Mouse (Mus musculus): ENCODE measurements around the gene Itgb7. TPM values are rescaled to one million over a fixed set of nuclear protein-coding genes. Genes with fewer than 3 reads are reported as not detected.

The Itgb7 gene
- polyA plus RNA-seq, 1 experiment, result 2.0 TPM

GRCm38 (mm10) chr15:102240607-102241006 lies 8.9 kb upstream of the Itgb7 start:
- Histone ChIP-seq H3K36me3 (ENCODE audit: control insufficient read depth, insufficient read depth) (peaks cover 42% of the 10 kb centered on the region), H3K27me3 (ENCODE audit: control insufficient read depth, insufficient read depth, insufficient read length) (no peaks in the 10 kb centered on the region), H3ac (ENCODE audit: control insufficient read depth, insufficient read length) (no peak overlapping the region), H3K4me3 (no peak overlapping the region), H3K4me2 (ENCODE audit: low read depth) (no peak overlapping the region), H3K79me2 (ENCODE audit: control insufficient read depth, insufficient read depth) (peaks cover 45% of the 10 kb centered on the region)
- no peak for TF ChIP-seq POLR2A (IDR thresholded peaks at IDR 0.05; ENCODE audit: insufficient read length, low read depth)
- TF ChIP-seq CEBPB (IDR thresholded peaks at IDR 0.05; ENCODE audit: insufficient read depth, poor library complexity, severe bottlenecking), result no peak
- TF ChIP-seq REST (IDR thresholded peaks at IDR 0.05; ENCODE audit: insufficient read depth, insufficient read length), result no peak
- no peak for TF ChIP-seq SRF (IDR thresholded peaks at IDR 0.05; ENCODE audit: control insufficient read depth, insufficient read length, low read depth)
- TF ChIP-seq TCF12 (IDR thresholded peaks at IDR 0.05; ENCODE audit: insufficient read depth, poor library complexity, severe bottlenecking), result no peak
- no peak for TF ChIP-seq POLR2AphosphoS2 (IDR thresholded peaks at IDR 0.05; ENCODE audit: insufficient read length, low read depth)
- no peak for TF ChIP-seq USF1 (IDR thresholded peaks at IDR 0.05; ENCODE audit: low read depth)
- no peak for TF ChIP-seq E2F4 (IDR thresholded peaks at IDR 0.05; ENCODE audit: insufficient read depth)
- TF ChIP-seq TCF3 (IDR thresholded peaks at IDR 0.05; ENCODE audit: insufficient read length, low read depth), result no peak
- TF ChIP-seq MYOD1 (IDR thresholded peaks at IDR 0.05; ENCODE audit: control insufficient read depth in 1 of 3, insufficient read length in 2 of 3, low read depth in 2 of 3), result no peak

- no peak for TF ChIP-seq SRF (IDR thresholded peaks at IDR 0.05; ENCODE audit: control insufficient read depth, insufficient read length, low read depth)
- no peak for TF ChIP-seq MYOD1 (IDR thresholded peaks at IDR 0.05; ENCODE audit: control insufficient read depth in 1 of 3, insufficient read length in 2 of 3, low read depth in 2 of 3)
- TF ChIP-seq POLR2A (IDR thresholded peaks at IDR 0.05; ENCODE audit: insufficient read length, low read depth), result no peak
- TF ChIP-seq MAX (IDR thresholded peaks at IDR 0.05; ENCODE audit: low read depth), result no peak
- TF ChIP-seq MYOG (IDR thresholded peaks at IDR 0.05; ENCODE audit: control insufficient read depth in 1 of 3, insufficient read depth in 1 of 3, insufficient read length in 2 of 3, low read depth in 2 of 3), result no peak
- no peak for TF ChIP-seq REST (IDR thresholded peaks at IDR 0.05; ENCODE audit: insufficient read depth, insufficient read length)
- no peak for TF ChIP-seq E2F4 (IDR thresholded peaks at IDR 0.05; ENCODE audit: insufficient read depth)
- TF ChIP-seq POLR2AphosphoS2 (IDR thresholded peaks at IDR 0.05; ENCODE audit: insufficient read length, low read depth), result no peak
- no peak for TF ChIP-seq CEBPB (IDR thresholded peaks at IDR 0.05; ENCODE audit: insufficient read depth, poor library complexity, severe bottlenecking)
- TF ChIP-seq TCF3 (IDR thresholded peaks at IDR 0.05; ENCODE audit: insufficient read length, low read depth), result no peak
- no peak for TF ChIP-seq TCF12 (IDR thresholded peaks at IDR 0.05; ENCODE audit: insufficient read depth, poor library complexity, severe bottlenecking)
- TF ChIP-seq USF1 (IDR thresholded peaks at IDR 0.05; ENCODE audit: low read depth), result no peak
- Histone ChIP-seq H3K4me2 (ENCODE audit: low read depth) (no peak overlapping the region), H3K27me3 (ENCODE audit: control insufficient read depth, insufficient read depth, insufficient read length) (no peaks in the 10 kb centered on the region), H3K4me3 (no peak overlapping the region), H3ac (ENCODE audit: control insufficient read depth, insufficient read length) (no peak overlapping the region), H3K79me2 (ENCODE audit: control insufficient read depth, insufficient read depth) (peaks cover 37% of the 10 kb centered on the region), H3K36me3 (ENCODE audit: control insufficient read depth, insufficient read depth) (peaks cover 43% of the 10 kb centered on the region)
These were observed 8.1 kb upstream of the Itgb7 start for GRCm38 (mm10) chr15:102239851-102240250.

DNA sequence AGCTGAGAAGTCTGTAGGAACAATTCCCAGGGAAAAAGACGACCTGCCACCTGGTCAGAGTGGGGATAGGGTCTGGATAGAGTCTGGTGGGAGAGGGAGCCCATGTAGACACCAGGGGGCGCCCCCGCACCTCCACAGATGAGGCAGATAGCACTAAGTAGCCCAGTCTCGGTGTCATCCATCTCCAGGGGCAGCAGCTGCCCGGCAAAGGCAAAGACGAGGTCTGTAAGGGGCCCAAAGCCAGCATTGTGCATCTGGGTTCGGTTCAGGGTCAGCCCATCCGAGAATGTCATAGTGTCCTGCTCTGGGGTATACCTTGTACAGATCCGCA lies 7.5 kb upstream of the Itgb7 start:
- Histone ChIP-seq H3ac (ENCODE audit: control insufficient read depth, insufficient read length) (no peak overlapping the region), H3K4me2 (ENCODE audit: low read depth) (no peak overlapping the region), H3K36me3 (ENCODE audit: control insufficient read depth, insufficient read depth) (peaks cover 43% of the 10 kb centered on the region), H3K4me3 (no peak overlapping the region), H3K79me2 (ENCODE audit: control insufficient read depth, insufficient read depth) (peaks cover 31% of the 10 kb centered on the region), H3K27me3 (ENCODE audit: control insufficient read depth, insufficient read depth, insufficient read length) (no peaks in the 10 kb centered on the region)
- TF ChIP-seq MYOD1 (IDR thresholded peaks at IDR 0.05; ENCODE audit: control insufficient read depth in 1 of 3, insufficient read length in 2 of 3, low read depth in 2 of 3) (peak in 2 of 3 experiments; percentile 31 to 47), E2F4 (IDR thresholded peaks at IDR 0.05; ENCODE audit: insufficient read depth) (no peak), USF1 (IDR thresholded peaks at IDR 0.05; ENCODE audit: low read depth) (no peak), TCF12 (IDR thresholded peaks at IDR 0.05; ENCODE audit: insufficient read depth, poor library complexity, severe bottlenecking) (no peak), SRF (IDR thresholded peaks at IDR 0.05; ENCODE audit: control insufficient read depth, insufficient read length, low read depth) (no peak), MYOG (IDR thresholded peaks at IDR 0.05; ENCODE audit: control insufficient read depth in 1 of 3, insufficient read depth in 1 of 3, insufficient read length in 2 of 3, low read depth in 2 of 3) (peak in 2 of 3 experiments; percentile 10 to 47), MAX (IDR thresholded peaks at IDR 0.05; ENCODE audit: low read depth) (no peak), POLR2AphosphoS2 (IDR thresholded peaks at IDR 0.05; ENCODE audit: insufficient read length, low read depth) (no peak), REST (IDR thresholded peaks at IDR 0.05; ENCODE audit: insufficient read depth, insufficient read length) (no peak)

- H3ac ChIP-seq (ENCODE audit: control insufficient read depth, insufficient read length), result no peak overlapping the region
- H3K79me2 ChIP-seq (ENCODE audit: control insufficient read depth, insufficient read depth), result peaks cover 26% of the 10 kb centered on the region
- peaks cover 43% of the 10 kb centered on the region for H3K36me3 ChIP-seq (ENCODE audit: control insufficient read depth, insufficient read depth)
- H3K4me3 ChIP-seq, result no peak overlapping the region
- no peak overlapping the region for H3K4me2 ChIP-seq (ENCODE audit: low read depth)
- H3K27me3 ChIP-seq (ENCODE audit: control insufficient read depth, insufficient read depth, insufficient read length), result no peaks in the 10 kb centered on the region
- TF ChIP-seq CEBPB (IDR thresholded peaks at IDR 0.05; ENCODE audit: insufficient read depth, poor library complexity, severe bottlenecking) (no peak), TCF3 (IDR thresholded peaks at IDR 0.05; ENCODE audit: insufficient read length, low read depth) (no peak), E2F4 (IDR thresholded peaks at IDR 0.05; ENCODE audit: insufficient read depth) (no peak), MYOD1 (IDR thresholded peaks at IDR 0.05; ENCODE audit: control insufficient read depth in 1 of 3, insufficient read length in 2 of 3, low read depth in 2 of 3) (no peak), POLR2AphosphoS2 (IDR thresholded peaks at IDR 0.05; ENCODE audit: insufficient read length, low read depth) (no peak), MAX (IDR thresholded peaks at IDR 0.05; ENCODE audit: low read depth) (no peak), USF1 (IDR thresholded peaks at IDR 0.05; ENCODE audit: low read depth) (no peak), REST (IDR thresholded peaks at IDR 0.05; ENCODE audit: insufficient read depth, insufficient read length) (no peak)
These were observed 7.0 kb upstream of the Itgb7 start for GRCm38 (mm10) chr15:102238543-102239259.
